Mouse (Mus musculus) heart, embryonic 12.5 days (tissue): ENCODE results near the gene Rrp1. TPM values are rescaled to one million over a fixed set of nuclear protein-coding genes. Genes with fewer than 3 reads are reported as not detected.

Experiments used
- ATAC-seq: fragments of 200-750 bp; cut with Nextera tagmentation; 2 replicates; pipeline ENCODE4 v1.8.0; 2017; ENCODE audit warnings: moderate TSS enrichment, moderate library complexity; ENCODE audit not compliant: insufficient number of reproducible peaks, low FRiP score
- H3K27ac ChIP-seq: fragments of 300-500 bp; sonication (generic); 2 replicates; pipeline ENCODE4 v1.5.1; 2016; ENCODE audit warnings: mild to moderate bottlenecking, moderate library complexity; ENCODE audit not compliant: poor library complexity, severe bottlenecking
- H3K27me3 ChIP-seq: fragments of 300-500 bp; sonication (generic); replicated peaks from 2 replicates; pipeline ENCODE4 v1.6.1; 2016; ENCODE audit warnings: mild to moderate bottlenecking, moderate library complexity
- H3K36me3 ChIP-seq: fragments of 300-500 bp; sonication (generic); 2 replicates; pipeline ENCODE4 v1.6.1; 2016; ENCODE audit warnings: mild to moderate bottlenecking, moderate library complexity
- H3K4me1 ChIP-seq: fragments of 300-500 bp; sonication (generic); replicated peaks from 2 replicates; pipeline ENCODE4 v1.6.1; 2016; ENCODE audit warnings: mild to moderate bottlenecking
- H3K4me2 ChIP-seq: fragments of 300-500 bp; sonication (generic); 2 replicates; pipeline ENCODE4 v1.6.1; 2016; ENCODE audit warnings: mild to moderate bottlenecking, moderate library complexity
- H3K4me3 ChIP-seq: fragments of 300-500 bp; sonication (generic); 2 replicates; pipeline ENCODE4 v1.5.1; 2016; ENCODE audit warnings: mild to moderate bottlenecking
- H3K9ac ChIP-seq: fragments of 300-500 bp; sonication (generic); 2 replicates; pipeline ENCODE4 v1.6.1; 2016; ENCODE audit warnings: mild to moderate bottlenecking, moderate library complexity
- H3K9me3 ChIP-seq: fragments of 300-500 bp; sonication (generic); replicated peaks from 2 replicates; pipeline ENCODE4 v1.6.1; 2016; ENCODE audit warnings: mild to moderate bottlenecking, moderate library complexity
- WGBS: fragments of 180-500 bp; shearing (Covaris S2); methylation state at CpG from one replicate; pipeline ENCODE4 v1.1.7; 2016; 5-methylcytosine and 5-hydroxymethylcytosine counted together
- polyA plus RNA-seq: library from polyadenylated mRNA; unstranded; fragments of >200 nt; fragmentation: Nextera tagmentation; extraction: Ambion mirVana; gene quantifications from 2 replicates; pipeline ENCODE4 v1.2.1, GENCODE M21; 2016

Rrp1 gene
- polyA plus RNA-seq, 1 experiment from 2014 or later: 232 TPM

GRCm38 (mm10) chr10:78442292-78442691, 29.4 kb upstream of the Rrp1 start:
- Histone ChIP-seq H3K9ac (no peak overlapping the region), H3K4me3 (no peak overlapping the region), H3K9me3 (no peaks in the 10 kb centered on the region), H3K27me3 (no peaks in the 10 kb centered on the region), H3K27ac (no peak overlapping the region), H3K36me3 (peaks cover 49% of the 10 kb centered on the region), H3K4me1 (no peaks in the 10 kb centered on the region), H3K4me2 (no peak overlapping the region)
- 89% methylated on average over 3 of the region's 3 CpGs for WGBS
- ATAC-seq: no peak

- H3K4me1 ChIP-seq: no peaks in the 10 kb centered on the region
- no peaks in the 10 kb centered on the region for H3K9me3 ChIP-seq
- no peak for ATAC-seq
- no peak overlapping the region for H3K27ac ChIP-seq
- peaks cover 42% of the 10 kb centered on the region for H3K36me3 ChIP-seq
- no peak overlapping the region for H3K4me2 ChIP-seq
- no peaks in the 10 kb centered on the region for H3K27me3 ChIP-seq
- H3K9ac ChIP-seq: no peak overlapping the region
- 80% methylated on average over 5 of the region's 5 CpGs for WGBS
- no peak overlapping the region for H3K4me3 ChIP-seq
Measured at GRCm38 (mm10) chr10:78441606-78442005, 28.8 kb upstream of the Rrp1 start.

- H3K9ac ChIP-seq: no peak overlapping the region
- no peak overlapping the region for H3K4me2 ChIP-seq
- peaks cover 38% of the 10 kb centered on the region for H3K36me3 ChIP-seq
- no peaks in the 10 kb centered on the region for H3K4me1 ChIP-seq
- H3K27ac ChIP-seq: no peak overlapping the region
- no peaks in the 10 kb centered on the region for H3K9me3 ChIP-seq
- ATAC-seq: no peak
- 62% methylated on average over 9 of the region's 9 CpGs for WGBS
- H3K4me3 ChIP-seq: no peak overlapping the region
- H3K27me3 ChIP-seq: no peaks in the 10 kb centered on the region
Measured at GRCm38 (mm10) chr10:78440812-78441211, 28.0 kb upstream of the Rrp1 start.

- no peaks in the 10 kb centered on the region for H3K9me3 ChIP-seq
- ATAC-seq: no peak
- no peak overlapping the region for H3K9ac ChIP-seq
- no peaks in the 10 kb centered on the region for H3K27me3 ChIP-seq
- WGBS: 85% methylated on average over 7 of the region's 7 CpGs
- peaks cover 33% of the 10 kb centered on the region for H3K36me3 ChIP-seq
- H3K4me2 ChIP-seq: no peak overlapping the region
- H3K4me3 ChIP-seq: no peak overlapping the region
- no peaks in the 10 kb centered on the region for H3K4me1 ChIP-seq
- no peak overlapping the region for H3K27ac ChIP-seq
Measured at GRCm38 (mm10) chr10:78439990-78440389, 27.1 kb upstream of the Rrp1 start.

- no peak overlapping the region for H3K4me2 ChIP-seq
- no peaks in the 10 kb centered on the region for H3K9me3 ChIP-seq
- peaks cover 30% of the 10 kb centered on the region for H3K36me3 ChIP-seq
- no peak overlapping the region for H3K27ac ChIP-seq
- H3K4me1 ChIP-seq: 0 out of 2 replicates have a peak, but pooled peaks cover under 1% of the 10 kb centered on the region
- no peak for ATAC-seq
- 55% methylated on average over 5 of the region's 5 CpGs for WGBS
- no peak overlapping the region for H3K4me3 ChIP-seq
- H3K9ac ChIP-seq: no peak overlapping the region
- no peaks in the 10 kb centered on the region for H3K27me3 ChIP-seq
Measured at GRCm38 (mm10) chr10:78439550-78439949, 26.7 kb upstream of the Rrp1 start.

- WGBS: 12% methylated on average over 5 of the region's 5 CpGs
Measured at GRCm38 (mm10) chr10:78438094-78438493, 25.3 kb upstream of the Rrp1 start.

GRCm38 (mm10) chr10:78432853-78433252, 20.0 kb upstream of the Rrp1 start:
- Histone ChIP-seq H3K4me2 (no peak overlapping the region), H3K4me1 (0 out of 2 replicates have a peak, but pooled peaks cover 2% of the 10 kb centered on the region), H3K36me3 (peaks cover 11% of the 10 kb centered on the region), H3K9me3 (no peaks in the 10 kb centered on the region), H3K27ac (no peak overlapping the region), H3K27me3 (no peaks in the 10 kb centered on the region), H3K4me3 (no peak overlapping the region), H3K9ac (no peak overlapping the region)
- ATAC-seq: no peak
- WGBS: 62% methylated on average over 3 of the region's 3 CpGs

More at GRCm38 (mm10) chr10:78438094-78438493, 25.3 kb upstream of the Rrp1 start:
- Histone ChIP-seq H3K36me3 (peaks cover 18% of the 10 kb centered on the region), H3K27ac (no peak overlapping the region), H3K4me1 (0 out of 2 replicates have a peak, but pooled peaks cover 2% of the 10 kb centered on the region), H3K9me3 (no peaks in the 10 kb centered on the region), H3K9ac (no peak overlapping the region), H3K4me2 (no peak overlapping the region), H3K4me3 (no peak overlapping the region), H3K27me3 (no peaks in the 10 kb centered on the region)
- ATAC-seq: no peak

GRCm38 (mm10) chr10:78429776-78430175, 16.9 kb upstream of the Rrp1 start:
- Histone ChIP-seq H3K27ac (no peak overlapping the region), H3K9ac (no peak overlapping the region), H3K27me3 (no peaks in the 10 kb centered on the region), H3K36me3 (peaks cover 21% of the 10 kb centered on the region), H3K4me1 (peaks cover 15% of the 10 kb centered on the region), H3K4me2 (no peak overlapping the region), H3K9me3 (no peaks in the 10 kb centered on the region), H3K4me3 (no peak overlapping the region)
- no peak for ATAC-seq
- WGBS: 71% methylated on average over 2 of the region's 2 CpGs

- ATAC-seq: no peak
- no peak overlapping the region for H3K9ac ChIP-seq
- no peaks in the 10 kb centered on the region for H3K9me3 ChIP-seq
- no peak overlapping the region for H3K4me3 ChIP-seq
- no peak overlapping the region for H3K27ac ChIP-seq
- H3K27me3 ChIP-seq: no peaks in the 10 kb centered on the region
- peaks cover 21% of the 10 kb centered on the region for H3K36me3 ChIP-seq
- H3K4me2 ChIP-seq: no peak overlapping the region
- peaks cover 12% of the 10 kb centered on the region for H3K4me1 ChIP-seq
- 85% methylated on average over 5 of the region's 5 CpGs for WGBS
Measured at GRCm38 (mm10) chr10:78429180-78429579, 16.3 kb upstream of the Rrp1 start.

GRCm38 (mm10) chr10:78428070-78428469, 15.2 kb upstream of the Rrp1 start:
- Histone ChIP-seq H3K27ac (no peak overlapping the region), H3K4me2 (no peak overlapping the region), H3K4me1 (peaks cover 12% of the 10 kb centered on the region), H3K36me3 (peaks cover 21% of the 10 kb centered on the region), H3K4me3 (no peak overlapping the region), H3K27me3 (no peaks in the 10 kb centered on the region), H3K9me3 (no peaks in the 10 kb centered on the region), H3K9ac (no peak overlapping the region)
- no peak for ATAC-seq
- 91% methylated on average over 11 of the region's 11 CpGs for WGBS

GRCm38 (mm10) chr10:78426117-78426735, 13.4 kb upstream of the Rrp1 start:
- Histone ChIP-seq H3K36me3 (peaks cover 21% of the 10 kb centered on the region), H3K9ac (peak overlapping the region; percentile 83), H3K9me3 (no peaks in the 10 kb centered on the region), H3K4me1 (peaks cover 12% of the 10 kb centered on the region), H3K4me2 (peak overlapping the region; percentile 83), H3K27ac (peak overlapping the region; percentile 52), H3K4me3 (peak overlapping the region; percentile 65), H3K27me3 (no peaks in the 10 kb centered on the region)
- no peak; the same call in 1 of the 2 replicates for ATAC-seq
- 49% methylated on average over 6 of the region's 6 CpGs for WGBS
